Mouse (Mus musculus) naive thymus-derived CD4-positive, alpha-beta T cell, adult 5 months (primary cell): Measurements from ENCODE around the gene St13. TPM values are rescaled to one million over a fixed set of nuclear protein-coding genes. Genes with fewer than 3 reads are reported as not detected.

ENCODE experiments used
- polyA plus RNA-seq: library from polyadenylated mRNA; unstranded; fragments of 100-300 nt; shearing (Covaris generic); gene quantifications from one replicate; pipeline ENCODE4 v1.2.1, GENCODE M21; 2017

The St13 gene
- polyA plus RNA-seq = 107 TPM

GRCm38 (mm10) chr15:81399638-81400315, at the start of gene St13, which contains the start of gene Xpnpep3:
Gene St13 (minus strand): TSS chr15:81400077.
Gene Xpnpep3 (plus strand): TSS chr15:81400138.

GRCm38 (mm10) chr15:81408199-81408598, 8.3 kb upstream of the St13 start, which contains the start of gene Dnajb7:
Gene Dnajb7 (minus strand): TSS chr15:81408299.

GRCm38 (mm10) chr15:81360345-81361021, 39.4 kb downstream of the St13 start, which contains the start of gene Slc25a17:
Gene Slc25a17 (minus strand): TSS chr15:81360812.

Other genes starting within 250 kb of the St13 start
- 108 TPM for gene Mrtfa, start 209.3 kb downstream of the St13 start, polyA plus RNA-seq
- not detected for gene Mchr1, start 164.6 kb downstream of the St13 start, polyA plus RNA-seq
- 49.7 TPM for gene Slc25a17, start 39.3 kb downstream of the St13 start, polyA plus RNA-seq
- 9.6 TPM for gene Xpnpep3, start 61 bp upstream of the St13 start, polyA plus RNA-seq
- 0.76 TPM for gene Dnajb7, start 8.2 kb upstream of the St13 start, polyA plus RNA-seq
- gene Rbx1, start 66.2 kb upstream of the St13 start, polyA plus RNA-seq = 278 TPM
- gene Ep300, start 185.3 kb upstream of the St13 start, polyA plus RNA-seq = 54.2 TPM